Mouse (Mus musculus): ENCODE measurements around the gene Rmi2. TPM values are rescaled to one million over a fixed set of nuclear protein-coding genes. Genes with fewer than 3 reads are reported as not detected.

Gene Rmi2
- total and polyA plus RNA-seq, 3 experiments, result 2.8 to 8.0 TPM; not detected in 1

GRCm38 (mm10) chr16:10814864-10815263 is 20.0 kb upstream of the Rmi2 start:
- H3K4me3 ChIP-seq (ENCODE audit: control insufficient read depth in 1 of 2, insufficient read depth in 1 of 2, low read depth in 2 of 2, low read length in 2 of 2), result peak overlapping the region; percentile 38 to 61
- H3K9me3 ChIP-seq (replicated peaks; ENCODE audit: insufficient read depth, low read length), result no peaks in the 10 kb centered on the region
- peak; percentile 24 for DNase-seq (ENCODE audit: low read depth, low spot score)
- peaks cover 0 to 2% of the 10 kb centered on the region in 2 experiments; a peak in 1 of 4 replicates for H3K27me3 ChIP-seq (ENCODE audit: control insufficient read depth in 1 of 2, insufficient read depth in 2 of 2, low read length in 2 of 2)
- H3K27ac ChIP-seq (ENCODE audit: control insufficient read depth, low read depth, low read length), result no peak overlapping the region
- no peaks in the 10 kb centered on the region for H3K79me2 ChIP-seq (ENCODE audit: control insufficient read depth, insufficient read depth, low read length, poor library complexity)
- H3K36me3 ChIP-seq (ENCODE audit: control insufficient read depth in 1 of 2, insufficient read depth in 2 of 2, low read length in 2 of 2), result peaks cover 0 to 10% of the 10 kb centered on the region in 2 experiments; a peak in 2 of 4 replicates
- H3K9ac ChIP-seq (ENCODE audit: control insufficient read depth, low read depth, low read length, poor library complexity, severe bottlenecking), result peak overlapping the region; percentile 35; the same call in 1 of the 2 replicates
- TF ChIP-seq MAZ (IDR thresholded peaks at IDR 0.05; ENCODE audit: low read depth, low read length) (no peak), TCF12 (IDR thresholded peaks at IDR 0.05; ENCODE audit: low read depth, low read length) (no peak), USF2 (IDR thresholded peaks at IDR 0.05; ENCODE audit: borderline replicate concordance in 1 of 2, insufficient read depth in 1 of 2, low read depth in 1 of 2, low read length in 2 of 2) (no peak), POLR2AphosphoS2 (IDR thresholded peaks at IDR 0.05; ENCODE audit: low read length) (no peak), MEF2A (IDR thresholded peaks at IDR 0.05; ENCODE audit: extremely low read depth, insufficient replicate concordance, low read depth, low read length, poor library complexity, severe bottlenecking) (no peak), CTCF (IDR thresholded peaks at IDR 0.05 in 2 of 3, conservative IDR thresholded peaks at IDR 0.05 in 1 of 3; ENCODE audit: control insufficient read depth in 1 of 3, insufficient read depth in 1 of 3, low read depth in 2 of 3, low read length in 3 of 3, poor library complexity in 1 of 3, severe bottlenecking in 1 of 3) (no peak), ZNF384 (IDR thresholded peaks at IDR 0.05; ENCODE audit: low read depth, low read length) (no peak), ETS1 (IDR thresholded peaks at IDR 0.05; ENCODE audit: low read depth, low read length) (peak; percentile 42)
- peaks cover 5 to 22% of the 10 kb centered on the region in 2 experiments; a peak in 3 of 4 replicates for H3K4me1 ChIP-seq (ENCODE audit: control insufficient read depth in 1 of 2, insufficient read depth in 2 of 2, low read length in 2 of 2)

DNA sequence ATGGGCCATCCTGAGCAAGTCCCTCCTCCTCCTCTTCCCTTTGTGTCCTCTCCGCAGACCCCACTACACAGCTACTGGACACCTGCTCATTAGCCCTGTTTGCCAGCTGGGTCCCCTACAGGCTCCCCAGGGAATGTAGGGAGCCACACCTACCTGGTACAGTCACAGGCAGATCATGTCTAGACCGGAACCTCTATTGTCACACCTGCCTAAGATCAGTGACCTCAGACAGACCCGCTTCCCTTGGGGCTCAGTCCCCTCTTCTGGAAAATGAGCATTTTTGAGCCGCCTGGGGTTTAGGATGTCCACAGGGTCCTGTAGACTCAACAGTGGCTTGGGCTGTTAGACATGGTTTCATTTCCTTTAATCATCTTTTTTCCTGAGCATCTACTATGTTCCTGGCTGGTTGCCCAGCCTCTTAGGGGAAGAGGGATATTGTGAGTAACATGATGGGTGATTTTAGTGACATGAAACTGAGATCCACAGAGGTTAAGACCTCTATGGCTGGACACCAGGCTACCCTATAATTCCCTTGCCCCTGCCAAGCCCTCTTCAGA is 16.2 kb upstream of the Rmi2 start:
- TF ChIP-seq MXI1 (IDR thresholded peaks at IDR 0.05; ENCODE audit: low read depth, low read length), result no peak
- Histone ChIP-seq H3K9ac (ENCODE audit: control insufficient read depth, low read depth, low read length, poor library complexity, severe bottlenecking) (no peak overlapping the region), H3K4me1 (ENCODE audit: control insufficient read depth in 1 of 2, insufficient read depth in 2 of 2, low read length in 2 of 2) (peaks cover 5 to 16% of the 10 kb centered on the region in 2 experiments; a peak in 3 of 4 replicates), H3K9me3 (replicated peaks; ENCODE audit: insufficient read depth, low read length) (no peaks in the 10 kb centered on the region), H3K79me2 (ENCODE audit: control insufficient read depth, insufficient read depth, low read length, poor library complexity) (no peaks in the 10 kb centered on the region), H3K27me3 (ENCODE audit: control insufficient read depth in 1 of 2, insufficient read depth in 2 of 2, low read length in 2 of 2) (peaks cover 2 to 4% of the 10 kb centered on the region in 2 experiments; a peak in 3 of 4 replicates), H3K4me3 (ENCODE audit: control insufficient read depth in 1 of 2, insufficient read depth in 1 of 2, low read depth in 2 of 2, low read length in 2 of 2) (no peak overlapping the region), H3K27ac (ENCODE audit: control insufficient read depth, low read depth, low read length) (no peak overlapping the region), H3K36me3 (ENCODE audit: control insufficient read depth in 1 of 2, insufficient read depth in 2 of 2, low read length in 2 of 2) (peaks cover 0 to 7% of the 10 kb centered on the region in 2 experiments; a peak in 2 of 4 replicates)
- no peak for DNase-seq (ENCODE audit: low read depth, low spot score)

DNA sequence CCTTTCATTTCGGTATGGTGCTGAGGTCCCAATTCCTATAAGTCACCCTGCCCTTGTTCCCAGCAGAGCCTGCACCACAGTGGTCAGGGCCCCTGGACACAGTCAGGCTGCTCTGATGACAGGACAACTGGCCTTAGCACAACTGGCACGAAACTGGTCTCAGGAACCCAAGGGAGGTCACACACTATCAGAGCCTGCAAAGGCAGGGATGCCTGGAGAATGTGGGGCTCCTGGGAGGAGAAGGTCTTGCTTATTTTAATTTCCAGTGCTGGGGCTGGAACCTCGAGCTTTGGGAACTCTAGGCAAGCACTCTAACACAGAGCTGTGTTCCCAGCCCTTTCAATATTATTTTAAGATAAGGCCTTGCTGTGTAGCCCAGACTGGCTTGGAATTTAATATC is 14.9 kb upstream of the Rmi2 start:
- Histone ChIP-seq H3K27ac (ENCODE audit: control insufficient read depth, low read depth, low read length) (no peak overlapping the region), H3K4me3 (ENCODE audit: control insufficient read depth in 1 of 2, insufficient read depth in 1 of 2, low read depth in 2 of 2, low read length in 2 of 2) (no peak overlapping the region), H3K4me1 (ENCODE audit: control insufficient read depth in 1 of 2, insufficient read depth in 2 of 2, low read length in 2 of 2) (peaks cover 0 to 3% of the 10 kb centered on the region in 2 experiments; a peak in 2 of 4 replicates), H3K9me3 (replicated peaks; ENCODE audit: insufficient read depth, low read length) (no peaks in the 10 kb centered on the region), H3K27me3 (ENCODE audit: control insufficient read depth in 1 of 2, insufficient read depth in 2 of 2, low read length in 2 of 2) (peaks cover 2 to 4% of the 10 kb centered on the region in 2 experiments; a peak in 3 of 4 replicates), H3K9ac (ENCODE audit: control insufficient read depth, low read depth, low read length, poor library complexity, severe bottlenecking) (no peak overlapping the region), H3K79me2 (ENCODE audit: control insufficient read depth, insufficient read depth, low read length, poor library complexity) (no peaks in the 10 kb centered on the region), H3K36me3 (ENCODE audit: control insufficient read depth in 1 of 2, insufficient read depth in 2 of 2, low read length in 2 of 2) (no peaks in the 10 kb centered on the region)
- DNase-seq (ENCODE audit: low read depth, low spot score), result no peak
- TF ChIP-seq USF2 (IDR thresholded peaks at IDR 0.05; ENCODE audit: borderline replicate concordance in 1 of 2, insufficient read depth in 1 of 2, low read depth in 1 of 2, low read length in 2 of 2), result no peak
- no peak for TF ChIP-seq HCFC1 (IDR thresholded peaks at IDR 0.05; ENCODE audit: low read depth, low read length)
- no peak for TF ChIP-seq POLR2AphosphoS5 (IDR thresholded peaks at IDR 0.05; ENCODE audit: borderline replicate concordance, low read depth, low read length)
- no peak for TF ChIP-seq ZNF384 (IDR thresholded peaks at IDR 0.05; ENCODE audit: low read depth, low read length)
- TF ChIP-seq UBTF (IDR thresholded peaks at IDR 0.05; ENCODE audit: borderline replicate concordance, insufficient read depth, low read depth, low read length), result no peak
- no peak for TF ChIP-seq E2F4 (IDR thresholded peaks at IDR 0.05; ENCODE audit: borderline replicate concordance, low read depth, low read length)
- no peak for TF ChIP-seq MAZ (IDR thresholded peaks at IDR 0.05; ENCODE audit: low read depth, low read length)
